Mouse (Mus musculus) thymus, adult 2 months (tissue): ENCODE measurements around the gene Srf. TPM values are rescaled to one million over a fixed set of nuclear protein-coding genes. Genes with fewer than 3 reads are reported as not detected.
"Not testable (repeated sequence)": the region's sequence is repeated elsewhere in the genome, so short reads cannot be mapped to it uniquely, and the experiment has no call there.

Source experiments
- DNase-seq: peaks from one replicate; pipeline ENCODE4 v3.0.0; 2021
- H3K27ac ChIP-seq: fragments of 200-500 bp; 2 replicates; pipeline ENCODE4 v1.5.1; 2012; ENCODE audit warnings: low read length, control low read depth; ENCODE audit not compliant: control insufficient read depth, insufficient read depth
- H3K27me3 ChIP-seq: fragments of 200-500 bp; 2 replicates; pipeline ENCODE4 v1.6.1; 2012; ENCODE audit warnings: mild to moderate bottlenecking, low read length, moderate library complexity, mixed read lengths; ENCODE audit not compliant: control insufficient read depth, insufficient read depth
- H3K36me3 ChIP-seq: fragments of 200-500 bp; 2 replicates; pipeline ENCODE4 v1.6.1; 2012; ENCODE audit warnings: mild to moderate bottlenecking, low read length, moderate library complexity; ENCODE audit not compliant: control insufficient read depth, insufficient read depth
- H3K4me1 ChIP-seq: fragments of 200-500 bp; replicated peaks from 2 replicates; pipeline ENCODE4 v1.6.1; 2012; ENCODE audit warnings: low read length; ENCODE audit not compliant: control insufficient read depth, insufficient read depth
- H3K4me3 ChIP-seq: fragments of 200-500 bp; 2 replicates; pipeline ENCODE4 v1.5.1; 2012; ENCODE audit warnings: mild to moderate bottlenecking, low read length, control low read depth, moderate library complexity; ENCODE audit not compliant: control insufficient read depth, insufficient read depth
- CTCF ChIP-seq: fragments of 200-500 bp; IDR thresholded peaks from 2 replicates; pipeline ENCODE4 v1.5.1; 2012; ENCODE audit warnings: mild to moderate bottlenecking, control low read depth, low read length, moderate library complexity, borderline replicate concordance; ENCODE audit not compliant: control insufficient read depth, poor library complexity, insufficient read depth; ENCODE audit errors: extremely low read depth
- POLR2A ChIP-seq: fragments of 200-500 bp; IDR thresholded peaks from 2 replicates; pipeline ENCODE4 v1.6.1; 2012; ENCODE audit warnings: mild to moderate bottlenecking, low read length, control low read depth, moderate library complexity; ENCODE audit not compliant: control insufficient read depth, poor library complexity, insufficient read depth; ENCODE audit errors: extremely low read depth
- WGBS: fragments of 180-500 bp; shearing (Covaris S2); methylation state at CpG from one replicate; pipeline ENCODE4 v1.1.7; 2018; 5-methylcytosine and 5-hydroxymethylcytosine counted together
- polyA plus RNA-seq: library from polyadenylated mRNA; depleted of rRNA; stranded (reverse); fragments of >200 nt; gene quantifications from 2 replicates; pipeline ENCODE4 v1.2.3, GENCODE M21; 2012

Gene Srf
- polyA plus RNA-seq, 1 experiment: 297 TPM

DNA sequence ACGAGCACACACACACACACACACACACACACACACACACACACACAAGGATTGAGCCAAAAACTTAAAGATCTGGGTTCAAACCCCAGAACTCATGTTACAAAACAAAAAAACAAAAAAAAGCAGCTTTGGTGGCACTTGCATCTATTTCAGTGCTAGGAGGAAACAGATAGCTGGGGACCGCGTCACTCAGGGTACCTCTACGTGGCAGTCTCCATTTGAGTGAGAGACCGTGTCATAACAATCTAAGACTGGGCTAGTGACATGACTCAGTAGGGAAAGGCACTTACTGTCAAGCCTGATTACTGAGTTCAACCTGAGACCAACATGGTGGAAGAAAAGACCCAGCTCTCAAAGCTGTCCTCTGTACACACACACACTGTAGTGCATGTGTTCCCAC lies 2.2 kb upstream of the Srf start:
- no peak for DNase-seq
- WGBS: 93% methylated on average over 5 of the region's 5 CpGs
- H3K4me1 ChIP-seq: peaks cover 18% of the 10 kb centered on the region
- no peaks in the 10 kb centered on the region for H3K36me3 ChIP-seq
- no peak overlapping the region for H3K27ac ChIP-seq
- no peak for TF ChIP-seq CTCF
- TF ChIP-seq POLR2A: no peak
- no peak overlapping the region for H3K4me3 ChIP-seq
- H3K27me3 ChIP-seq: no peaks in the 10 kb centered on the region

DNA sequence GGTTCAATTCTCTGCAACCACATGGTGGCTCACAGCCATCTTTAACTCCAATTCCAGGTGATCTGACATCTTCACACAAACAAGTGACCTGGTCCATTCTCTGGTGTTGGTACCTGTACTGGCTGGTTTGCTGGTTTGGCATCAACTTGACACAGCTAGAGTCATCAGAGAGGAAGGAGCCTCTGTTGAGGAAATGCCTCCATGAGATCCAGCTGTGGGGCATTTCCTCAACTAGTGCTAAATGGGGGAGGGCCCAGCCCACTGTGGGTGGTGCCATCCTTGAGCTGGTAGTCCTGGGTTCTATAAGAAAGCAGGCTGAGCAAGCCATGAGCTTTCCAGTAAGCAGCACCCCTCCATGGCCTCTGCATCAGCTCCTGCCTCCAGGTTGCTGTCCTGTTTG lies 1.3 kb upstream of the Srf start:
- not testable (repeated sequence) for H3K27me3 ChIP-seq, H3K36me3 ChIP-seq, H3K4me3 ChIP-seq, H3K27ac ChIP-seq
- DNase-seq: peak; percentile 17
- peaks cover 18% of the 10 kb centered on the region for H3K4me1 ChIP-seq

- WGBS: under 1% methylated on average over 11 of the region's 11 CpGs
- no peaks in the 10 kb centered on the region for H3K36me3 ChIP-seq
- H3K4me1 ChIP-seq: peaks cover 18% of the 10 kb centered on the region
- H3K4me3 ChIP-seq: peak overlapping the region; percentile 75
- TF ChIP-seq CTCF: no peak
- TF ChIP-seq POLR2A: no peak
- no peaks in the 10 kb centered on the region for H3K27me3 ChIP-seq
- peak; percentile 58 for DNase-seq
- peak overlapping the region; percentile 50 for H3K27ac ChIP-seq
These were observed 590 bp upstream of the Srf start for GRCm38 (mm10) chr17:46556584-46556945.

GRCm38 (mm10) chr17:46554977-46555672 lies 850 bp downstream of the Srf start:
- TF ChIP-seq POLR2A (no peak), CTCF (no peak)
- peaks cover 18% of the 10 kb centered on the region for H3K4me1 ChIP-seq
- under 1% methylated on average over 75 of the region's 75 CpGs for WGBS
- no peak overlapping the region for H3K27ac ChIP-seq
- H3K4me3 ChIP-seq: peak overlapping the region; percentile 84
- DNase-seq: peak; percentile 58
- no peaks in the 10 kb centered on the region for H3K27me3 ChIP-seq
- peaks cover 4% of the 10 kb centered on the region; the same call in 1 of the 2 replicates for H3K36me3 ChIP-seq

- peak; percentile 16 for DNase-seq
These were observed 1.4 kb downstream of the Srf start for GRCm38 (mm10) chr17:46554646-46554976.

GRCm38 (mm10) chr17:46553926-46554325 lies 2.0 kb downstream of the Srf start:
- no peak for TF ChIP-seq POLR2A
- TF ChIP-seq CTCF: no peak
- DNase-seq: no peak
- H3K4me3 ChIP-seq: no peak overlapping the region

More at GRCm38 (mm10) chr17:46554646-46554976, 1.4 kb downstream of the Srf start:
- Histone ChIP-seq H3K4me1 (peaks cover 18% of the 10 kb centered on the region), H3K27me3 (no peaks in the 10 kb centered on the region), H3K36me3 (peaks cover 9% of the 10 kb centered on the region; the same call in 1 of the 2 replicates), H3K4me3 (peak overlapping the region; percentile 84), H3K27ac (no peak overlapping the region)
- 2% methylated on average over 11 of the region's 11 CpGs for WGBS
- TF ChIP-seq CTCF (no peak), POLR2A (no peak)

DNA sequence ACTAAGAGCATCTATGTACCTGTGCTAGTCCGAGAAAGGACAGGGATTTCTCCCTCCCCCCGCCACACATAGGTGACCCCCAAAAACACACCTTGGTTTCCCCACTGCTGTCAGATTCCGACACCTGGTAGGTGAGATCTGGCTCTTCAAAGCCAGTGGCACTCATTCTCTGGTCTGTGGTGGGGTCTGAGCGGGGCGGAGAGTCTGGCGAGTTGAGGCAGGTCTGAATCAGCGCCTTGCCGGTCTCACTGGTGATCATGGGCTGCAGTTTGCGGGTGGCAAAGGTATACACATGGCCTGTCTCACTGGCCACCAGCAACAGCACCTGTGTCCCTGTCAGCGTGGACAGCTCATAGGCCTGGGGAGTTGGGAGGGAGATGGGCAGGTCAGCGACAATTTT lies 2.5 kb downstream of the Srf start:
- WGBS: 94% methylated on average over 11 of the region's 11 CpGs
- H3K27ac ChIP-seq: no peak overlapping the region
- no peak for TF ChIP-seq CTCF
- no peak for TF ChIP-seq POLR2A
- peaks cover 18% of the 10 kb centered on the region for H3K4me1 ChIP-seq
- peaks cover 17% of the 10 kb centered on the region for H3K36me3 ChIP-seq
- no peaks in the 10 kb centered on the region for H3K27me3 ChIP-seq
- no peak for DNase-seq
- H3K4me3 ChIP-seq: no peak overlapping the region

More at GRCm38 (mm10) chr17:46553926-46554325, 2.0 kb downstream of the Srf start:
- Histone ChIP-seq H3K4me1 (peaks cover 18% of the 10 kb centered on the region), H3K27me3 (no peaks in the 10 kb centered on the region), H3K27ac (no peak overlapping the region), H3K36me3 (peaks cover 12% of the 10 kb centered on the region)
- whole genome bisulfite sequencing: 90% methylated on average over 3 of the region's 3 CpGs
